Mouse (Mus musculus): ENCODE data around the gene Mzf1.

The Mzf1 gene

GRCm38 (mm10) chr7:13033451-13034147 is 21.0 kb downstream of the Mzf1 start:
- DNase-seq, result no peak

- no peak for DNase-seq
Observed at GRCm38 (mm10) chr7:13032541-13032940, 22.0 kb downstream of the Mzf1 start.

- DNase-seq, result no peak
Observed at GRCm38 (mm10) chr7:13031983-13032382, 22.6 kb downstream of the Mzf1 start.

GRCm38 (mm10) chr7:13031069-13031468 is 23.5 kb downstream of the Mzf1 start:
- DNase-seq, result peak; percentile 23

- DNase-seq, result no peak
Observed at GRCm38 (mm10) chr7:13028986-13029385, 25.6 kb downstream of the Mzf1 start.

- no peak for DNase-seq
Observed at GRCm38 (mm10) chr7:13025511-13026112, 29.0 kb downstream of the Mzf1 start.

GRCm38 (mm10) chr7:13024805-13025204 is 29.8 kb downstream of the Mzf1 start:
- peak; percentile 83 for DNase-seq

- peak; percentile 97 for DNase-seq
Observed at GRCm38 (mm10) chr7:13023928-13024731, 30.4 kb downstream of the Mzf1 start.

- peak; percentile 95 for DNase-seq
Observed at GRCm38 (mm10) chr7:13022773-13023535, 31.6 kb downstream of the Mzf1 start.

GRCm38 (mm10) chr7:13015217-13015616 is 39.3 kb downstream of the Mzf1 start:
- no peak for DNase-seq

GRCm38 (mm10) chr7:13014275-13014839 is 40.2 kb downstream of the Mzf1 start:
- DNase-seq, result no peak

- no peak for DNase-seq
Observed at GRCm38 (mm10) chr7:13013671-13014070, 40.9 kb downstream of the Mzf1 start.

- DNase-seq, result peak; percentile 31
Observed at GRCm38 (mm10) chr7:13010005-13010908, 44.3 kb downstream of the Mzf1 start, which contains the start of gene Zbtb45. Zbtb45 (minus strand) TSS chr7:13010034.

GRCm38 (mm10) chr7:13009143-13010004 is 45.2 kb downstream of the Mzf1 start:
- DNase-seq, result peak; percentile 96

- no peak for DNase-seq
Observed at GRCm38 (mm10) chr7:13007341-13008092, 47.0 kb downstream of the Mzf1 start.

- no peak for DNase-seq
Observed at GRCm38 (mm10) chr7:13006531-13006930, 48.0 kb downstream of the Mzf1 start.

GRCm38 (mm10) chr7:13006011-13006410 is 48.6 kb downstream of the Mzf1 start:
- no peak for DNase-seq

GRCm38 (mm10) chr7:13003380-13003779 is 51.2 kb downstream of the Mzf1 start:
- DNase-seq, result no peak

- DNase-seq, result no peak
Observed at GRCm38 (mm10) chr7:13001584-13001983, 53.0 kb downstream of the Mzf1 start.

GRCm38 (mm10) chr7:12998851-12999250 is 55.7 kb downstream of the Mzf1 start, which contains the start of gene Trim28:
Trim28 (plus strand) TSS chr7:12999114.
- DNase-seq, result no peak

Measured in embryo, embryonic 11 days (tissue).